Mouse (Mus musculus): Measurements from ENCODE around the gene Muc4. TPM values are rescaled to one million over a fixed set of nuclear protein-coding genes. Genes with fewer than 3 reads are reported as not detected.
A peak's percentile ranks its signal among the peaks of the same experiment; 100 is the strongest.

Muc4 gene
- polyA plus RNA-seq, 1 experiment from 2014 or later: 8.8 TPM

GRCm38 (mm10) chr16:32736022-32736421, 336 bp downstream of the Muc4 start:
- peak overlapping the region; percentile 16; the same call in 1 of the 2 replicates for H3K4me2 ChIP-seq (replicated peaks; ENCODE audit: low read depth, low read length)
- H3K36me3 ChIP-seq (ENCODE audit: control insufficient read depth, insufficient read depth, low read length): no peaks in the 10 kb centered on the region
- WGBS: 23% methylated on average over 3 of the region's 3 CpGs
- no peaks in the 10 kb centered on the region for H3K4me1 ChIP-seq (ENCODE audit: control insufficient read depth, insufficient read depth, low read length)
- H3K27me3 ChIP-seq (ENCODE audit: control insufficient read depth, insufficient read depth, low read length): no peaks in the 10 kb centered on the region
- H3K9ac ChIP-seq (replicated peaks; ENCODE audit: low read depth, low read length): no peak overlapping the region
- no peaks in the 10 kb centered on the region for H3K9me3 ChIP-seq (ENCODE audit: control insufficient read depth, low read depth, low read length)
- H3K4me3 ChIP-seq (ENCODE audit: low read depth, low read length): no peak overlapping the region
- peak overlapping the region; percentile 61; the same call in 1 of the 2 replicates for H3K27ac ChIP-seq (ENCODE audit: low read length)
- peak; percentile 78 for ATAC-seq (ENCODE audit: insufficient number of reproducible peaks, insufficient read depth, low FRiP score, low read depth)

- no peak overlapping the region for H3K4me2 ChIP-seq (replicated peaks; ENCODE audit: low read depth, low read length)
- no peaks in the 10 kb centered on the region for H3K36me3 ChIP-seq (ENCODE audit: control insufficient read depth, insufficient read depth, low read length)
- ATAC-seq (ENCODE audit: insufficient number of reproducible peaks, insufficient read depth, low FRiP score, low read depth): no peak
- WGBS: 76% methylated on average over 8 of the region's 8 CpGs
- no peaks in the 10 kb centered on the region for H3K9me3 ChIP-seq (ENCODE audit: control insufficient read depth, low read depth, low read length)
- H3K4me3 ChIP-seq (ENCODE audit: low read depth, low read length): no peak overlapping the region
- H3K9ac ChIP-seq (replicated peaks; ENCODE audit: low read depth, low read length): no peak overlapping the region
- H3K4me1 ChIP-seq (ENCODE audit: control insufficient read depth, insufficient read depth, low read length): no peaks in the 10 kb centered on the region
- H3K27ac ChIP-seq (ENCODE audit: low read length): no peak overlapping the region; the same call in 1 of the 2 replicates
- no peaks in the 10 kb centered on the region for H3K27me3 ChIP-seq (ENCODE audit: control insufficient read depth, insufficient read depth, low read length)
Observed at GRCm38 (mm10) chr16:32740003-32740663, 4.4 kb downstream of the Muc4 start.

- H3K4me3 ChIP-seq (ENCODE audit: low read depth, low read length): no peak overlapping the region
- no peaks in the 10 kb centered on the region for H3K4me1 ChIP-seq (ENCODE audit: control insufficient read depth, insufficient read depth, low read length)
- no peak overlapping the region for H3K9ac ChIP-seq (replicated peaks; ENCODE audit: low read depth, low read length)
- no peaks in the 10 kb centered on the region for H3K36me3 ChIP-seq (ENCODE audit: control insufficient read depth, insufficient read depth, low read length)
- no peak overlapping the region for H3K4me2 ChIP-seq (replicated peaks; ENCODE audit: low read depth, low read length)
- 77% methylated on average over 9 of the region's 9 CpGs for WGBS
- no peaks in the 10 kb centered on the region for H3K9me3 ChIP-seq (ENCODE audit: control insufficient read depth, low read depth, low read length)
- no peaks in the 10 kb centered on the region for H3K27me3 ChIP-seq (ENCODE audit: control insufficient read depth, insufficient read depth, low read length)
- no peak for ATAC-seq (ENCODE audit: insufficient number of reproducible peaks, insufficient read depth, low FRiP score, low read depth)
- H3K27ac ChIP-seq (ENCODE audit: low read length): no peak overlapping the region
Observed at GRCm38 (mm10) chr16:32741366-32741765, 5.7 kb downstream of the Muc4 start.

GRCm38 (mm10) chr16:32742712-32743111, 7.0 kb downstream of the Muc4 start:
- H3K36me3 ChIP-seq (ENCODE audit: control insufficient read depth, insufficient read depth, low read length): no peaks in the 10 kb centered on the region
- no peaks in the 10 kb centered on the region for H3K27me3 ChIP-seq (ENCODE audit: control insufficient read depth, insufficient read depth, low read length)
- H3K4me1 ChIP-seq (ENCODE audit: control insufficient read depth, insufficient read depth, low read length): no peaks in the 10 kb centered on the region
- no peak; the same call in 1 of the 2 replicates for ATAC-seq (ENCODE audit: insufficient number of reproducible peaks, insufficient read depth, low FRiP score, low read depth)
- H3K9me3 ChIP-seq (ENCODE audit: control insufficient read depth, low read depth, low read length): no peaks in the 10 kb centered on the region
- no peak overlapping the region for H3K4me2 ChIP-seq (replicated peaks; ENCODE audit: low read depth, low read length)
- no peak overlapping the region for H3K9ac ChIP-seq (replicated peaks; ENCODE audit: low read depth, low read length)
- no peak overlapping the region for H3K27ac ChIP-seq (ENCODE audit: low read length)
- H3K4me3 ChIP-seq (ENCODE audit: low read depth, low read length): no peak overlapping the region
- WGBS: 52% methylated on average over 2 of the region's 2 CpGs

- ATAC-seq (ENCODE audit: insufficient number of reproducible peaks, insufficient read depth, low FRiP score, low read depth): peak; percentile 84
- Histone ChIP-seq H3K9ac (replicated peaks; ENCODE audit: low read depth, low read length) (no peak overlapping the region), H3K36me3 (ENCODE audit: control insufficient read depth, insufficient read depth, low read length) (no peaks in the 10 kb centered on the region), H3K4me1 (ENCODE audit: control insufficient read depth, insufficient read depth, low read length) (no peaks in the 10 kb centered on the region), H3K4me2 (replicated peaks; ENCODE audit: low read depth, low read length) (no peak overlapping the region), H3K27me3 (ENCODE audit: control insufficient read depth, insufficient read depth, low read length) (no peaks in the 10 kb centered on the region), H3K27ac (ENCODE audit: low read length) (no peak overlapping the region), H3K9me3 (ENCODE audit: control insufficient read depth, low read depth, low read length) (no peaks in the 10 kb centered on the region), H3K4me3 (ENCODE audit: low read depth, low read length) (no peak overlapping the region)
- WGBS: 53% methylated on average over 6 of the region's 6 CpGs
Observed at GRCm38 (mm10) chr16:32745852-32746251, 10.2 kb downstream of the Muc4 start.

GRCm38 (mm10) chr16:32750242-32751127, 14.8 kb downstream of the Muc4 start:
- WGBS: 88% methylated on average over 5 of the region's 5 CpGs
- Histone ChIP-seq H3K4me1 (ENCODE audit: control insufficient read depth, insufficient read depth, low read length) (no peaks in the 10 kb centered on the region), H3K4me2 (replicated peaks; ENCODE audit: low read depth, low read length) (no peak overlapping the region), H3K4me3 (ENCODE audit: low read depth, low read length) (no peak overlapping the region), H3K36me3 (ENCODE audit: control insufficient read depth, insufficient read depth, low read length) (no peaks in the 10 kb centered on the region), H3K9ac (replicated peaks; ENCODE audit: low read depth, low read length) (no peak overlapping the region), H3K27me3 (ENCODE audit: control insufficient read depth, insufficient read depth, low read length) (no peaks in the 10 kb centered on the region), H3K27ac (ENCODE audit: low read length) (no peak overlapping the region), H3K9me3 (ENCODE audit: control insufficient read depth, low read depth, low read length) (no peaks in the 10 kb centered on the region)
- ATAC-seq (ENCODE audit: insufficient number of reproducible peaks, insufficient read depth, low FRiP score, low read depth): no peak

- H3K36me3 ChIP-seq (ENCODE audit: control insufficient read depth, insufficient read depth, low read length): no peaks in the 10 kb centered on the region
- no peak overlapping the region for H3K4me2 ChIP-seq (replicated peaks; ENCODE audit: low read depth, low read length)
- H3K4me1 ChIP-seq (ENCODE audit: control insufficient read depth, insufficient read depth, low read length): no peaks in the 10 kb centered on the region
- ATAC-seq (ENCODE audit: insufficient number of reproducible peaks, insufficient read depth, low FRiP score, low read depth): no peak
- H3K9ac ChIP-seq (replicated peaks; ENCODE audit: low read depth, low read length): no peak overlapping the region
- no peaks in the 10 kb centered on the region for H3K27me3 ChIP-seq (ENCODE audit: control insufficient read depth, insufficient read depth, low read length)
- no peak overlapping the region for H3K27ac ChIP-seq (ENCODE audit: low read length)
- no peak overlapping the region for H3K4me3 ChIP-seq (ENCODE audit: low read depth, low read length)
- H3K9me3 ChIP-seq (ENCODE audit: control insufficient read depth, low read depth, low read length): no peaks in the 10 kb centered on the region
- WGBS: 89% methylated on average over 2 of the region's 2 CpGs
Observed at GRCm38 (mm10) chr16:32764550-32764949, 28.9 kb downstream of the Muc4 start.

- Histone ChIP-seq H3K27me3 (ENCODE audit: control insufficient read depth, insufficient read depth, low read length) (no peaks in the 10 kb centered on the region), H3K4me3 (ENCODE audit: low read depth, low read length) (no peak overlapping the region), H3K27ac (ENCODE audit: low read length) (no peak overlapping the region), H3K9ac (replicated peaks; ENCODE audit: low read depth, low read length) (no peak overlapping the region), H3K4me1 (ENCODE audit: control insufficient read depth, insufficient read depth, low read length) (no peaks in the 10 kb centered on the region), H3K36me3 (ENCODE audit: control insufficient read depth, insufficient read depth, low read length) (no peaks in the 10 kb centered on the region), H3K4me2 (replicated peaks; ENCODE audit: low read depth, low read length) (no peak overlapping the region), H3K9me3 (ENCODE audit: control insufficient read depth, low read depth, low read length) (no peaks in the 10 kb centered on the region)
- no peak for ATAC-seq (ENCODE audit: insufficient number of reproducible peaks, insufficient read depth, low FRiP score, low read depth)
- 70% methylated on average over 6 of the region's 6 CpGs for WGBS
Observed at GRCm38 (mm10) chr16:32764961-32765360, 29.3 kb downstream of the Muc4 start.

All from stomach, embryonic 14.5 days (tissue).